Mouse (Mus musculus) G1E (cell line): ENCODE data around the gene Kif23.

ENCODE experiments used
- CTCF ChIP-seq: IDR thresholded peaks from 2 replicates; pipeline ENCODE4 v1.5.1; 2012; ENCODE audit warnings: low read depth, low read length, inconsistent platforms, mixed read lengths
- GATA1 ChIP-seq: IDR thresholded peaks from 2 replicates; pipeline ENCODE4 v1.6.1; 2012; ENCODE audit warnings: borderline replicate concordance, low read length, inconsistent platforms, mixed read lengths
- GATA2 ChIP-seq: IDR thresholded peaks from 2 replicates; pipeline ENCODE4 v1.6.1; 2012; ENCODE audit warnings: low read depth, low read length, inconsistent platforms, borderline replicate concordance
- POLR2AphosphoS5 ChIP-seq: IDR thresholded peaks from 2 replicates; pipeline ENCODE4 v1.6.1; 2012; ENCODE audit warnings: low read depth, low read length, inconsistent platforms; ENCODE audit not compliant: insufficient replicate concordance
- TAL1 ChIP-seq: conservative IDR thresholded peaks from 2 replicates; pipeline ENCODE4 v1.6.1; 2012; ENCODE audit warnings: low read depth, low read length, inconsistent platforms, mixed read lengths

DNA sequence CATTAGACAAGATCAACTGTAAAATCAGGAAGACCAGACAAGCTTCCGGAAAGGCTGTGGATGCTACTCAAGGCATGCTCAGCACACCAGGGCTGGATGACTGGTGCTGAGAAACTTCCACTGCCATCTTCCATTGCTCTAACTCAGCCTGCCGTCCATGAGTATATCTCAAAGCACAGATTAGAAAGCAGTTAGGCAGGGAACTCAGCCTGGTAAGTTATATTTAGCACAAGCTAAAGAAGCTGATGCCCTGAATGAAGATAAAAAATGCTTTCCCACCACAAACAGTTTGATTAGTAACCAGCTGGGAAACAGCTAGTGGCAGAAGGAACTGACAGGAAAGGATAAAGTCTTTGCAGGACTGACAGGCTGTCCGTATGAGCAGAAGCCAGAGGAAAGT is 5.5 kb downstream of the Kif23 start:
- TF ChIP-seq CTCF (no peak), GATA1 (no peak), TAL1 (no peak), POLR2AphosphoS5 (no peak), GATA2 (no peak)
